Mouse (Mus musculus): ENCODE data around the gene Pex10. TPM values are rescaled to one million over a fixed set of nuclear protein-coding genes. Genes with fewer than 3 reads are reported as not detected.
A peak's percentile ranks its signal among the peaks of the same experiment; 100 is the strongest.

Gene Pex10
- polyA plus RNA-seq, 1 experiment from 2014 or later, result 6.0 TPM

DNA sequence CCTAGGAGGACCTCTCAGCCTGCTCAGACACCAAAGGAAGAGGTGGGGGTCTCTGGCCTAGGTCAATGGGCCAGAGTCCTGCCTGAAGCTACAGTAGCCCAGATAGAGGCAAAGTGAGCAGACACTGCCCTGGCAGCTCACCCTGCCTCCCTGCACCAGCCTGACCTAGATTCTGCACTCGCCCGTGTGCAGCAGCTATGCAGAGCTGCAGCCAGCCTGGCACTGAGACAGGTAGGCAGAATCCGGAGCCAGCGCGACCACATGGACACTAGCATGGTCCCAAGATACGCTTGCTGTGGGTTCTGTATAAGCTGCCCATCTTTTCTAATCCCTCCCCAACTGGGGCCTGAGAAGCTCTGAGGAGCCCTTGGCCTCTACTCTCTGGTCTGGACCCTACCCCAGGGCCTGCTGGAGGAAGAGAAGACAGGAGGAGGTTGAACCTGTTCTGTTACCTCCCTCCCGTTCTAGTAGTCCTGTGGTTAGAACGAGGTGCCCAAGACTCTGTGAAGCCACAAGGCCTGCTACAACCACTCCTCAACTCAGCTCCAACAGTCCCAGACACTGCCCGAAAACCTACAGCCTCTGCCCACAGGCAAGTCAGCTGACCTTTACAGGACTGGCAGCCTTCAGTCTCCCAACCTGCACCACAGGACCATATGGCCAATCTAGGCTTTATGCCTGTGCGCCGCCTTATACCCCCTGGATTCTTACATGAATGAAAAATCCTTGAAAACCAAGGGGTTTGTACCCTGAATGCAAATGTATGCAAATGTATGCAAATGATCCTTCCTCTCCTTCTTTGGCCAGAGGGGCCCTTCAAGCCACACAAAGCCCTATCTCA is 42.4 kb upstream of the Pex10 start:
- Histone ChIP-seq H3K9ac (replicated peaks; ENCODE audit: low read length) (no peak overlapping the region), H3K27ac (replicated peaks; ENCODE audit: low read depth, low read length) (peak overlapping the region; percentile 49), H3K4me3 (replicated peaks; ENCODE audit: low read depth, low read length) (no peak overlapping the region), H3K36me3 (ENCODE audit: control insufficient read depth, insufficient read depth, low read length) (no peaks in the 10 kb centered on the region), H3K27me3 (ENCODE audit: control insufficient read depth, insufficient read depth, low read length) (no peaks in the 10 kb centered on the region), H3K4me2 (ENCODE audit: low read length) (no peak overlapping the region), H3K9me3 (ENCODE audit: control insufficient read depth, low read length) (no peaks in the 10 kb centered on the region), H3K4me1 (ENCODE audit: control insufficient read depth, insufficient read depth, low read length) (peaks cover 16% of the 10 kb centered on the region)
- DNase-seq (no peak), ATAC-seq (ENCODE audit: low FRiP score, low TSS enrichment) (peak; percentile 49; the same call in 1 of the 2 replicates)
- 68% methylated on average over 11 of the region's 11 CpGs for WGBS

GRCm38 (mm10) chr4:155033115-155033514 is 33.7 kb upstream of the Pex10 start:
- no peaks in the 10 kb centered on the region; the same call in 1 of the 2 replicates for H3K27me3 ChIP-seq (ENCODE audit: control insufficient read depth, insufficient read depth, low read length)
- no peak overlapping the region for H3K4me2 ChIP-seq (ENCODE audit: low read length)
- H3K4me1 ChIP-seq (ENCODE audit: control insufficient read depth, insufficient read depth, low read length), result peaks cover 21% of the 10 kb centered on the region
- H3K9ac ChIP-seq (replicated peaks; ENCODE audit: low read length), result no peak overlapping the region
- ATAC-seq (ENCODE audit: low FRiP score, low TSS enrichment) (no peak), DNase-seq (no peak)
- no peak overlapping the region for H3K27ac ChIP-seq (replicated peaks; ENCODE audit: low read depth, low read length)
- H3K36me3 ChIP-seq (ENCODE audit: control insufficient read depth, insufficient read depth, low read length), result no peaks in the 10 kb centered on the region
- H3K9me3 ChIP-seq (ENCODE audit: control insufficient read depth, low read length), result no peaks in the 10 kb centered on the region
- no peak overlapping the region for H3K4me3 ChIP-seq (replicated peaks; ENCODE audit: low read depth, low read length)
- 40% methylated on average over 6 of the region's 6 CpGs for WGBS

DNA sequence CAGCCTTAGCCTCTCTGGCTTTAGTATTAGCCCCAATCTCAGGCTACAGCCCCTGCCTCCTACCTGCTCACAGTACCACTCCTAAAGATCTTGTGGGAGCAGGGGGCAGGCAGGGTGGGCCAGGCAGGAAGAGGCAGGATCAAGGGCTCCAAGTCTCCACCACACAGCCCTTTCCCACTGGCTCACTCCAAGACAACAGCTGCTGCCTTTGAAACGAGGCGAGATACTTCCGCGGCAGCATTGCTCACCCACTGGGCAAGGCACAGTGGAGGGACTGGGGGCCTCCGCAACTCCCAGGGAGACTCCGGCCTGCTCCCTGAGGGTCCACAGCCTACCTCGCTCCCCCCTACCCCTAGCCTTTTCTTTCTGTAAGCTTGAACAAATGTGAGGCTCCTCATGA is 32.6 kb upstream of the Pex10 start:
- no peaks in the 10 kb centered on the region for H3K9me3 ChIP-seq (ENCODE audit: control insufficient read depth, low read length)
- WGBS, result 20% methylated on average over 7 of the region's 7 CpGs
- H3K9ac ChIP-seq (replicated peaks; ENCODE audit: low read length), result no peak overlapping the region
- no peak overlapping the region for H3K4me3 ChIP-seq (replicated peaks; ENCODE audit: low read depth, low read length)
- no peak overlapping the region for H3K4me2 ChIP-seq (ENCODE audit: low read length)
- ATAC-seq (ENCODE audit: low FRiP score, low TSS enrichment) (no peak), DNase-seq (no peak)
- H3K27ac ChIP-seq (replicated peaks; ENCODE audit: low read depth, low read length), result no peak overlapping the region
- H3K36me3 ChIP-seq (ENCODE audit: control insufficient read depth, insufficient read depth, low read length), result no peaks in the 10 kb centered on the region
- peaks cover 21% of the 10 kb centered on the region for H3K4me1 ChIP-seq (ENCODE audit: control insufficient read depth, insufficient read depth, low read length)
- no peaks in the 10 kb centered on the region; the same call in 1 of the 2 replicates for H3K27me3 ChIP-seq (ENCODE audit: control insufficient read depth, insufficient read depth, low read length)

DNA sequence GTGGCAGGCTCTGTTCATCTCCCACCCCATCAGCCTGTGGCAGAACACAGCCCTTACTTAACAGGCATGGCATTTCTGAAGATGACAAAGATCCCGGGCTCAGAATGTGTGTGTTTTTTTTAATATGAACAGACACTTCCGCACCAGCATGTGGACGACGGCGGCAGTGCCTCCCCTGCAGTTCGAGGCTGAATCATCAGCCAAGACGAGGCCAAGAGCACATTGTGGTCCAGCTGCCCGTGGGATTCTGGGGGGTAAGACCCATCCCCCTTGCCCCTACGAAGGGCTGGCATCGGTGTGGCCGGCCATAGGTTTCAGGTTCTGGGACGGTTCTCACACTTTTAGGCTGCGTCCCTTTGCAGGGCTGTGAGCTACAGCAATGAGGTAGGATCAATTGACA is 32.0 kb upstream of the Pex10 start:
- Histone ChIP-seq H3K9ac (replicated peaks; ENCODE audit: low read length) (no peak overlapping the region), H3K36me3 (ENCODE audit: control insufficient read depth, insufficient read depth, low read length) (no peaks in the 10 kb centered on the region), H3K9me3 (ENCODE audit: control insufficient read depth, low read length) (no peaks in the 10 kb centered on the region), H3K4me2 (ENCODE audit: low read length) (no peak overlapping the region), H3K4me1 (ENCODE audit: control insufficient read depth, insufficient read depth, low read length) (peaks cover 21% of the 10 kb centered on the region), H3K27ac (replicated peaks; ENCODE audit: low read depth, low read length) (no peak overlapping the region), H3K4me3 (replicated peaks; ENCODE audit: low read depth, low read length) (no peak overlapping the region), H3K27me3 (ENCODE audit: control insufficient read depth, insufficient read depth, low read length) (no peaks in the 10 kb centered on the region; the same call in 1 of the 2 replicates)
- ATAC-seq (ENCODE audit: low FRiP score, low TSS enrichment) (no peak), DNase-seq (no peak)
- 66% methylated on average over 13 of the region's 13 CpGs for WGBS

GRCm38 (mm10) chr4:155040197-155040596 is 26.6 kb upstream of the Pex10 start:
- no peaks in the 10 kb centered on the region for H3K36me3 ChIP-seq (ENCODE audit: control insufficient read depth, insufficient read depth, low read length)
- no peak overlapping the region for H3K4me3 ChIP-seq (replicated peaks; ENCODE audit: low read depth, low read length)
- H3K27me3 ChIP-seq (ENCODE audit: control insufficient read depth, insufficient read depth, low read length), result peaks cover 25% of the 10 kb centered on the region
- peak overlapping the region; percentile 38 for H3K4me2 ChIP-seq (ENCODE audit: low read length)
- no peak for ATAC-seq (ENCODE audit: low FRiP score, low TSS enrichment)
- no peaks in the 10 kb centered on the region for H3K9me3 ChIP-seq (ENCODE audit: control insufficient read depth, low read length)
- peaks cover 25% of the 10 kb centered on the region for H3K4me1 ChIP-seq (ENCODE audit: control insufficient read depth, insufficient read depth, low read length)
- DNase-seq, result peak; percentile 58
- H3K27ac ChIP-seq (replicated peaks; ENCODE audit: low read depth, low read length), result peak overlapping the region; percentile 49; the same call in 1 of the 2 replicates
- WGBS, result 6% methylated on average over 9 of the region's 9 CpGs
- H3K9ac ChIP-seq (replicated peaks; ENCODE audit: low read length), result peak overlapping the region; percentile 41

GRCm38 (mm10) chr4:155040696-155041095 is 26.1 kb upstream of the Pex10 start:
- Histone ChIP-seq H3K9me3 (ENCODE audit: control insufficient read depth, low read length) (no peaks in the 10 kb centered on the region), H3K27me3 (ENCODE audit: control insufficient read depth, insufficient read depth, low read length) (peaks cover 25% of the 10 kb centered on the region), H3K4me3 (replicated peaks; ENCODE audit: low read depth, low read length) (no peak overlapping the region), H3K4me2 (ENCODE audit: low read length) (peak overlapping the region; percentile 38), H3K9ac (replicated peaks; ENCODE audit: low read length) (peak overlapping the region; percentile 41), H3K27ac (replicated peaks; ENCODE audit: low read depth, low read length) (0 out of 2 replicates have a peak overlapping the region, but pooled peaks have one; percentile 49), H3K36me3 (ENCODE audit: control insufficient read depth, insufficient read depth, low read length) (no peaks in the 10 kb centered on the region), H3K4me1 (ENCODE audit: control insufficient read depth, insufficient read depth, low read length) (peaks cover 25% of the 10 kb centered on the region)
- 0 out of 2 replicates have a peak, but pooled peaks have one; percentile 16 for ATAC-seq (ENCODE audit: low FRiP score, low TSS enrichment)
- WGBS, result 38% methylated on average over 6 of the region's 6 CpGs
- DNase-seq, result no peak

- peak; percentile 67 for DNase-seq
- peaks cover 25% of the 10 kb centered on the region for H3K4me1 ChIP-seq (ENCODE audit: control insufficient read depth, insufficient read depth, low read length)
- no peaks in the 10 kb centered on the region for H3K9me3 ChIP-seq (ENCODE audit: control insufficient read depth, low read length)
- H3K4me3 ChIP-seq (replicated peaks; ENCODE audit: low read depth, low read length), result peak overlapping the region; percentile 45
- H3K27ac ChIP-seq (replicated peaks; ENCODE audit: low read depth, low read length), result no peak overlapping the region
- no peaks in the 10 kb centered on the region for H3K36me3 ChIP-seq (ENCODE audit: control insufficient read depth, insufficient read depth, low read length)
- 2% methylated on average over 64 of the region's 65 CpGs for WGBS
- peak overlapping the region; percentile 65 for H3K9ac ChIP-seq (replicated peaks; ENCODE audit: low read length)
- peak overlapping the region; percentile 77 for H3K4me2 ChIP-seq (ENCODE audit: low read length)
- ATAC-seq (ENCODE audit: low FRiP score, low TSS enrichment), result peak; percentile 32; the same call in 1 of the 2 replicates
- peaks cover 25% of the 10 kb centered on the region for H3K27me3 ChIP-seq (ENCODE audit: control insufficient read depth, insufficient read depth, low read length)
Measured at GRCm38 (mm10) chr4:155042606-155043288, 24.1 kb upstream of the Pex10 start.

DNA sequence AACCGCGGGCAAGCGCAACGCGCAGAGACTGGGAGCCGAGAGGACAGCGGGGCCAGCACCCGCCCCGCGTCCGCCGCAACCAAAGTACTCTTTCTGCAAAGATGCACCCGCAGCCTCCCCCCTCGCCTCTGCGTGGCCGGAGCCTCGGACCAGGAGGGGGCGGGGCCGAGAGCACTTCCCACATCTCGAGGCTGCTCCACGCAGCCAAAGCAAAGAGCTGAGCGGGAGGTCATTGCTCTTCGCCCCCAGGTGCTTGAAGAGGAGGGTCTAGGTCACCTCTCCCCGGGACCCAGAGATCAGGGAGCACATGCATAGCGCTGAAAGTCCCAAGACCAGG is 23.6 kb upstream of the Pex10 start:
- H3K4me1 ChIP-seq (ENCODE audit: control insufficient read depth, insufficient read depth, low read length), result peaks cover 25% of the 10 kb centered on the region
- H3K36me3 ChIP-seq (ENCODE audit: control insufficient read depth, insufficient read depth, low read length), result no peaks in the 10 kb centered on the region
- peak overlapping the region; percentile 65 for H3K9ac ChIP-seq (replicated peaks; ENCODE audit: low read length)
- DNase-seq (no peak), ATAC-seq (ENCODE audit: low FRiP score, low TSS enrichment) (no peak; the same call in 1 of the 2 replicates)
- H3K27me3 ChIP-seq (ENCODE audit: control insufficient read depth, insufficient read depth, low read length), result peaks cover 25% of the 10 kb centered on the region
- no peak overlapping the region for H3K27ac ChIP-seq (replicated peaks; ENCODE audit: low read depth, low read length)
- peak overlapping the region; percentile 77 for H3K4me2 ChIP-seq (ENCODE audit: low read length)
- peak overlapping the region; percentile 45 for H3K4me3 ChIP-seq (replicated peaks; ENCODE audit: low read depth, low read length)
- under 1% methylated on average over 25 of the region's 25 CpGs for WGBS
- no peaks in the 10 kb centered on the region for H3K9me3 ChIP-seq (ENCODE audit: control insufficient read depth, low read length)

Data from midbrain, embryonic 14.5 days (tissue).